Mouse (Mus musculus) forebrain, embryonic 15.5 days (tissue): Measurements from ENCODE around the gene Kcnab1. TPM values are rescaled to one million over a fixed set of nuclear protein-coding genes. Genes with fewer than 3 reads are reported as not detected.

Experiments
- ATAC-seq: fragments of 200-750 bp; cut with Nextera tagmentation; replicated peaks from 2 replicates; pipeline ENCODE4 v1.8.0; 2017; ENCODE audit warnings: mild to moderate bottlenecking, moderate TSS enrichment, moderate library complexity
- H3K27ac ChIP-seq: fragments of 300-500 bp; sonication (generic); replicated peaks from 2 replicates; pipeline ENCODE4 v1.5.1; 2015; ENCODE audit warnings: mild to moderate bottlenecking, inconsistent platforms
- H3K27me3 ChIP-seq: fragments of 300-500 bp; sonication (generic); 2 replicates; pipeline ENCODE4 v1.6.1; 2015; ENCODE audit warnings: inconsistent platforms
- H3K36me3 ChIP-seq: fragments of 300-500 bp; sonication (generic); 2 replicates; pipeline ENCODE4 v1.6.1; 2015; ENCODE audit warnings: mild to moderate bottlenecking, inconsistent platforms
- H3K4me1 ChIP-seq: fragments of 300-500 bp; sonication (generic); 2 replicates; pipeline ENCODE4 v1.6.1; 2015; ENCODE audit warnings: inconsistent platforms
- H3K4me2 ChIP-seq: fragments of 300-500 bp; sonication (generic); replicated peaks from 2 replicates; pipeline ENCODE4 v1.6.1; 2015; ENCODE audit warnings: mild to moderate bottlenecking, inconsistent platforms
- H3K4me3 ChIP-seq: fragments of 300-500 bp; sonication (generic); 2 replicates; pipeline ENCODE4 v1.5.1; 2015; ENCODE audit warnings: mild to moderate bottlenecking, inconsistent platforms
- H3K9ac ChIP-seq: fragments of 300-500 bp; sonication (generic); replicated peaks from 2 replicates; pipeline ENCODE4 v1.6.1; 2015; ENCODE audit warnings: mild to moderate bottlenecking, inconsistent platforms
- H3K9me3 ChIP-seq: fragments of 300-500 bp; sonication (generic); 2 replicates; pipeline ENCODE4 v1.6.1; 2016; ENCODE audit warnings: inconsistent platforms
- WGBS: fragments of 180-500 bp; shearing (Covaris S2); methylation state at CpG from one replicate; pipeline ENCODE4 v1.1.7; 2015; ENCODE audit warnings: mixed read lengths; 5-methylcytosine and 5-hydroxymethylcytosine counted together
- polyA plus RNA-seq: library from polyadenylated mRNA; unstranded; fragments of >200 nt; fragmentation: Nextera tagmentation; extraction: Ambion mirVana; gene quantifications from 2 replicates; pipeline ENCODE4 v1.2.1, GENCODE M21; 2015

The Kcnab1 gene
- 6.5 TPM in 2 replicates for polyA plus RNA-seq

DNA sequence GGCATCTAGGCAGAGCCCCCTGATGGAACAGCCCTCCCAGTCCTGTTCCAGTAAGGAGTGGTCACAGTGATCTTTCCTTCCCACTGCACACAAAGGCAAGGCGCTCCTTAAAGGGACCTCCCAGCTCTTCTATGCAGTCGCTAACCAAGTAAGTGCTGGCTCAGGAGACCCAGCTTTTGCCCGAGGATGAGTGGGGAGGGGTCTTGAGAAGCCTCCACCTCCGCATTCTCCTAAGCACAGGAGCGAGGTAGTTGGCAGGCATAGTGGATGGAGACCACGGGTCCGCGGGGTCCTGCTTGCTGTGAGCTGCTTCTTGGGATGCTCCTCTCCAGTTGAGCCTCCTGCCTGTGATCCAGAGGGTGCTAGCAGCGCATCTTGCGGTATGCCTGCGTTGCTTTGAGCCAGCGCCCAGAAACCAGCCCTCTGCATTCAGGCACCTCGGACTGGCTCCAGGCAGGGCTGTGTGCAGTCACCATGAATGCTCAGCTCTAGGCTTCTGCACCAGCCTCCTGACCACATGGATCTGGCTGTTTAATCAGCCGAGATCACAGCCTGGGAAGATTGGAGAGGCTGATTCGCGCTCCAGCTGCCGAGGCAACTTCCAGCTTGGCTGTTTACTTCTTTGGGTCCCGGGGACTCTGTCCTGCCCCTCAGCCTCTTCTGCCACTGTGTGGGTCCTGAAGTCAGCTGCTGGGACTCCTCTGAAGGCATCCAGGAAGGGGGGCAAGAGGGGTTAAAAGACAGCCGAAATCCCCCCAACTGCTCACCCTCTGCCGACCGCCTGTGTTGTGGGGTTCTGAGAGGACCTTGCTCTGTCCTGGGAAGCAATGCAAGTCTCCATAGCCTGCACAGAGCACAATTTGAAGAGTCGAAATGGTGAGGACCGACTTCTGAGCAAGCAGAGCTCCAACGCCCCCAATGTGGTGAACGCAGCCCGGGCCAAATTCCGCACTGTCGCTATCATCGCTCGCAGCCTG is at the start of gene Kcnab1:
Kcnab1 (plus strand) TSS at position 440 of the 977 bp plus-strand sequence.
- H3K36me3 ChIP-seq: no peaks in the 10 kb centered on the region
- under 1% methylated on average over 30 of the region's 30 CpGs for WGBS
- peak within 1 kb of the TSS; percentile 82 for H3K4me2 ChIP-seq
- ATAC-seq: peak; percentile 88
- no peak within 1 kb of the TSS for H3K27ac ChIP-seq
- peak within 1 kb of the TSS; percentile 54 for H3K9ac ChIP-seq
- H3K9me3 ChIP-seq: no peaks in the 10 kb centered on the region
- H3K4me1 ChIP-seq: peaks cover 19% of the 10 kb centered on the region
- peak within 1 kb of the TSS; percentile 47 for H3K4me3 ChIP-seq
- H3K27me3 ChIP-seq: 0 out of 2 replicates have a peak, but pooled peaks cover 4% of the 10 kb centered on the region

DNA sequence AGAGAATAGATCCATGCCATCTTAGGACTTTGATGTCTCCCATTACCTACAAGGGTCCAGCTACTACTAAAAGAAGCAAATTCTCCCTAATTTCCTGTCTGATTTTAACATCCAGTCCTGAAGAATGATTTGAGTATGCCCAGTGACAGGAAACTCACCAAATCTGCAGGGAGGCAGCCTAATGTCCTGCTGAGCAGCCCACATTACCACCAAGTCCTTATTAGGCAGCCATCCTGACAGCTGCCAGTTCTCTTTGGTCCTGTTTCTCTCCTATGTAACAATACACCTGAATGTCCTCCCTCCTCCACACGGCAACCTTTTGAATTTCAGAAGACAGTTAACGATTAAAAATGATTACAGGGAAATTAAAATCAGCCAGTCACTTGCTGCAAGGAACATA is 20.9 kb upstream of the Kcnab1 start:
- no peak overlapping the region for H3K9ac ChIP-seq
- H3K4me3 ChIP-seq: no peak overlapping the region

DNA sequence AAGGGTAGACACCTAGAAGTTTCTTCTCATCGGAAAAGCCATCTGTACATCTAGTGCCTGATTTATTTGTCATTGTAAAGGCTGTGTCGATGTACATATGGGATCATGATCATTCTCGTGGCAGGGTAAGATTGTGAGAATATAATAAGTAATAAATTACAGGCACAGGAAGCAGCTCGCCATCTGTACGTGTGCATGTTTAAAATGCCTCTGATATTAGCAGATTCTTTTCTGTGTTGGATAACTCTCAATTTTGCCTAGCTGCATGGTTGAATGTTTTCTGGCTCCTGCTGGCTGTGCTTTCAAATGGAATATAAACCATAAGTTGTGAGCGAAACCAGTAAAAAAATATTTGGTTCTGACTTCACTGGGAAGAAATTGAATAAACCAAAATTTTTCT is 5.1 kb upstream of the Kcnab1 start:
- Histone ChIP-seq H3K4me2 (no peak overlapping the region), H3K9me3 (no peaks in the 10 kb centered on the region), H3K4me1 (peaks cover 8% of the 10 kb centered on the region), H3K36me3 (no peaks in the 10 kb centered on the region), H3K9ac (no peak overlapping the region), H3K27me3 (0 out of 2 replicates have a peak, but pooled peaks cover 4% of the 10 kb centered on the region), H3K4me3 (no peak overlapping the region), H3K27ac (no peak overlapping the region)
- ATAC-seq: peak; percentile 17; the same call in 1 of the 2 replicates
- 57% methylated on average over 6 of the region's 6 CpGs for WGBS

More for the DNA sequence above, 20.9 kb upstream of the Kcnab1 start:
- ATAC-seq: no peak
- Histone ChIP-seq H3K27me3 (no peaks in the 10 kb centered on the region), H3K4me2 (no peak overlapping the region), H3K9me3 (no peaks in the 10 kb centered on the region), H3K4me1 (no peaks in the 10 kb centered on the region), H3K27ac (no peak overlapping the region), H3K36me3 (no peaks in the 10 kb centered on the region)
- 58% methylated on average over 2 of the region's 2 CpGs for WGBS

DNA sequence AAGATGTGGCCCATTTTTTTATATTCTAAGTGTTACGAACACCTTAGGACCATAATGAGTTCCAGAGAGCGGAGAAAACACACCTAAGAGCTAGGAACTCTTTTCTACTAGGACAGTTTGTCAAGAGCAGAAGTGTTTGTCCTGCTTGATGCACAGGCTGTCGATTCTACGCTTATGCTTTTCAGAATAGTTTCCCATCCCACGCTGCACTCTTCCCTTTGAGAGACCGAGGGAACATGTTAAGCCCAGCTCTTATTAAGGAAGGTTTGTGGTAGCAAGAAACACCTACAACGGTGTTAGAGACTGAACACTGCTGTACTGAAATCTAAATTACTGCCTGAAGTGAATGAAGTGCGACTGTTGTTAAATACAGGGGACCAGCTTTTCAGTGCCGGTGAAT is 1.0 kb downstream of the Kcnab1 start:
- H3K9ac ChIP-seq: no peak overlapping the region
- peak overlapping the region; percentile 82 for H3K4me2 ChIP-seq
- 67% methylated on average over 9 of the region's 9 CpGs for WGBS
- no peaks in the 10 kb centered on the region for H3K36me3 ChIP-seq
- 0 out of 2 replicates have a peak, but pooled peaks cover 4% of the 10 kb centered on the region for H3K27me3 ChIP-seq
- peaks cover 19% of the 10 kb centered on the region for H3K4me1 ChIP-seq
- H3K4me3 ChIP-seq: peak overlapping the region; percentile 47
- ATAC-seq: no peak
- H3K9me3 ChIP-seq: no peaks in the 10 kb centered on the region
- H3K27ac ChIP-seq: no peak overlapping the region

DNA sequence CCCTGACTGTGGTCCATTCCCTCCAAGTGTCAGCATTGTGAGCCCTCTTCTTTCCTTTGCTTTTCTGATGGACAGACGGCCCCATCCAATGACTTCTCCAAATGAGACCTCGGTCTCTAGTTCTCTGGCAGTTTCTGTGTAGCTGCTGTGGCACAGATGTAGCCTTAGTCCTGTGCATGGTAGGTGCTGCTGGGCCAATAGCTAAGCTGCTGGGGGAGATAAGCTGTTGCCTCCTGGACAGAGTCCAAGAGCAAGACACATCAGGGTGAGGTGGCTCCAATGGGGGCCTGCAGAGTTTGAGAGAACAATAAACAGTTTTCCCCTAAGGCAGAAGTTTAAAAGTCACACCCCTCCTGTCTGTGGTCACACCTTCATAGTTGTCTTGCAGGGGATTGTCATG is 2.0 kb downstream of the Kcnab1 start:
- no peaks in the 10 kb centered on the region for H3K9me3 ChIP-seq
- WGBS: 90% methylated on average over 2 of the region's 2 CpGs
- peaks cover 19% of the 10 kb centered on the region for H3K4me1 ChIP-seq
- no peak overlapping the region for H3K27ac ChIP-seq
- H3K9ac ChIP-seq: no peak overlapping the region
- no peak overlapping the region for H3K4me3 ChIP-seq
- ATAC-seq: no peak
- peak overlapping the region; percentile 10; the same call in 1 of the 2 replicates for H3K4me2 ChIP-seq
- H3K36me3 ChIP-seq: no peaks in the 10 kb centered on the region
- 0 out of 2 replicates have a peak, but pooled peaks cover 4% of the 10 kb centered on the region for H3K27me3 ChIP-seq

DNA sequence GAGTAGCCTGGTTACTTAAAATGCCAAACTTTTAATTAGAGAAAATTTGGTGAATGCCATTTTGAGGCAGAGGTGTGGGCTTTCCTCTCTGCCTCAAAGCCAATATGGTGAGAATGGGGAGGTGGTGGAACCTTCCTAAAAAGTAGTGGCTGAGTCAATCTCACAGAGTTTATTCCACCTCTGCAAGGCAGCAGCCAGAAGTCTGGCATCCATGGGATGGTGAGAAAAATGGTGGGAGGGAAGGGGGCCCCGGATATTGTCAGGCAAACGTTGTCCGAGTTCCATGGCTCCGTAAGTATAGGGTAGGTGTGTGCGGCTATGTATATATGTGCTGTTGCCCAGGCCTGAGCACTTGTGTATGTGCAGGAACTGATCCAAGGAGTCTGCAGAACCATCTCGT is 6.0 kb downstream of the Kcnab1 start:
- no peak overlapping the region for H3K9ac ChIP-seq
- ATAC-seq: no peak
- WGBS: 93% methylated on average over 6 of the region's 6 CpGs
- no peak overlapping the region for H3K4me3 ChIP-seq
- no peaks in the 10 kb centered on the region for H3K9me3 ChIP-seq
- H3K36me3 ChIP-seq: no peaks in the 10 kb centered on the region
- H3K4me2 ChIP-seq: no peak overlapping the region
- H3K27ac ChIP-seq: no peak overlapping the region
- no peaks in the 10 kb centered on the region for H3K27me3 ChIP-seq
- peaks cover under 1% of the 10 kb centered on the region; the same call in 1 of the 2 replicates for H3K4me1 ChIP-seq

DNA sequence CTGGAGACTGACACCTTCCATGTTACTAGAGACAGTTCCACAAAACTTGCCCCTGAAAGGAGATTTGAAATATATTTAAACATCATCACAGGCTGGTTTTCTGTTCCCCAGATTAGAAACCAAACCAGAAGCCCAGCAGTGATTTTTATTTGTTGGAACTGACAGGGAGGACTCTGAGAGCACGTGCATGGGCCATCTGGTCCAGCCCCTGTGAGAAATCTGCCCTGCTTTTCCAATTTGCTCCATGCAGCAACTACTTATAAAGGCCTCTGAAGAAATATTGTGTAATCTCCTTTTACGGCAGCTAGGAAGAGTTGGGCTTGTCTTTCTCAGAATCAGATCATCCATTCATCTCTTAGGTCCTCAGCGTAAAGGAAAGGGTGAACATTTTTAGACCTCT is 7.8 kb downstream of the Kcnab1 start:
- H3K9ac ChIP-seq: no peak overlapping the region
- H3K9me3 ChIP-seq: no peaks in the 10 kb centered on the region
- ATAC-seq: no peak
- no peaks in the 10 kb centered on the region for H3K36me3 ChIP-seq
- H3K27me3 ChIP-seq: no peaks in the 10 kb centered on the region
- no peaks in the 10 kb centered on the region for H3K4me1 ChIP-seq
- WGBS: 88% methylated on average over 3 of the region's 3 CpGs
- no peak overlapping the region for H3K27ac ChIP-seq
- H3K4me2 ChIP-seq: no peak overlapping the region
- H3K4me3 ChIP-seq: no peak overlapping the region

DNA sequence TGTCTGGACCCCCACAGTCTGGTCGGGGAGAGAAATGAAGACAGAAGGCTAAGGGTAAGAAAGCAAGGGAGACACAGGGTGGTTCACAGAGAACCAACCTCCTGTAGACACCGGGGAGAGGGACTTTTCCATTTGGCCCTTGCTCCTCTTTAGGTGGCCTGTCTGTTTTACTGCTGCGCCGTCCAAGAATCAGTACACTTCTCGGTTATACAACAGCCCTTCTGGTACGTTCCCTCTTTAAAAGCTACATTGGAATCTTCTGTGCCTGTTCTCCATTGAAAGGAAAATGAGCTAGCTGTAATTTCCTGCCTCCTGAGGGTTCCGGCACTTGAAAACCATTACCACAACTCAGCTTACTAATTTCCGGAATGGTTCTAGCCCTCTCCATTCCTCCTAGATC is 8.2 kb downstream of the Kcnab1 start:
- Histone ChIP-seq H3K4me1 (no peaks in the 10 kb centered on the region), H3K27ac (no peak overlapping the region), H3K4me2 (no peak overlapping the region), H3K4me3 (no peak overlapping the region), H3K27me3 (no peaks in the 10 kb centered on the region), H3K9me3 (no peaks in the 10 kb centered on the region), H3K36me3 (no peaks in the 10 kb centered on the region), H3K9ac (no peak overlapping the region)
- no peak for ATAC-seq
- WGBS: 83% methylated on average over 8 of the region's 8 CpGs

DNA sequence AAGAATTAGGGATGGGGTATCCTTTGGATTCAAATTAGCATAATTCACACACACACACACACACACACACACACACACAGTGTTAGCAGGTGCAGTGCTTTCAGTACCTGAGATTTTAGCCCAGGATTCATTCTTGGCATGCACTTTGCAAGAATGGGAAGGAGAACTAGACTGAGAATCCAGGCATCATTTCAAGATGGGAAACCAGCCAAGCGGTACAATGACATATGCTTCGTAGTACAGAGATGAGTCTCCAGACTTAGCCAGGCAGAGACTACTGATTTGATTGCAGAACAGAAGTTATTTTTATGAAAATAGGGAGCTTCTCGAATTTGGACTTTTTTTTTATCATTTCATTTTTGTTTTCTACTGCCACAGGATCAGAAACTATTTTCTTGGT is 15.8 kb downstream of the Kcnab1 start:
- Histone ChIP-seq H3K27ac (no peak overlapping the region), H3K4me1 (no peaks in the 10 kb centered on the region), H3K36me3 (no peaks in the 10 kb centered on the region), H3K27me3 (no peaks in the 10 kb centered on the region), H3K9me3 (no peaks in the 10 kb centered on the region), H3K9ac (no peak overlapping the region), H3K4me2 (no peak overlapping the region), H3K4me3 (no peak overlapping the region)
- ATAC-seq: peak; percentile 81
- WGBS: 62% methylated on average over 3 of the region's 3 CpGs

DNA sequence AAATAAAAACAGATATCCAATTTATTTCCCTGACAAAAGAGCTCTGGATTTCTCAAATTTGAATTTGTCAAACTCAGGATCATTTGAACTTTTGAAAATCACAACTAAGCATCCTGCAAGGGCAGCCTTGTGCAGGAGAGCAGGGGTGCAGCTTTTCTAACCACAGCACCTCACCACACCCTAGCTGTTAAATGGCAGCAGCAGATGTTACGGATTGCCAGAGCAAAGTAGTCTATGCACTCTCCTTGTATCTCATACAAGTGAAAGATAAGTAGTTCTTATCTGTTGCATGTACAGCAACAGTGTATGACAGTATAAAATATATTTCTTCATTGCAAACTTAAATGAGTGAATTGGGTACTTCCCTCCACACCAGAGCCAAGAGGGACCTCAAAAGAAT is 20.4 kb downstream of the Kcnab1 start:
- Histone ChIP-seq H3K27ac (no peak overlapping the region), H3K27me3 (no peaks in the 10 kb centered on the region), H3K9ac (no peak overlapping the region), H3K4me3 (no peak overlapping the region), H3K9me3 (no peaks in the 10 kb centered on the region), H3K4me1 (no peaks in the 10 kb centered on the region), H3K36me3 (no peaks in the 10 kb centered on the region), H3K4me2 (no peak overlapping the region)
- WGBS: 96% methylated on average over 1 of the region's 1 CpGs
- no peak for ATAC-seq

DNA sequence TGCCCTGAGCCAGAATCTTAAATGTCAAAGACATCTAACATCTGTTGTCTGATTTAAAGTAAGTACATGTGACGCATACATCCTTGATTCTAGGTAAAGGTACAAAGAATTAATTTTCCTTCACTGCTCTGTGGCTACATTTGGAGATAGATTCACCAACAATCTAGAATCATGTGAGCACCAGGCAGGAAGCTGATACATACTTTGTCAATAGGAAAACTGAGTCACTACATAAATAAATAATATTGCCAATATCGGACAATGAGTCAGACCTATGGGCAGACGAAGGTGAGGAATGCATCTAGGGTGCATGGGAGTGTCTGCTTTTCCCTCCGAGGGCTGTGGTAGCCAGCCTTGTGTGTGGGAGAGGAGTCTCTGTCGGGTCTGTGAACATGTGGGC is 25.7 kb downstream of the Kcnab1 start:
- Histone ChIP-seq H3K4me2 (no peak overlapping the region), H3K27ac (no peak overlapping the region), H3K4me3 (no peak overlapping the region), H3K9me3 (no peaks in the 10 kb centered on the region), H3K4me1 (no peaks in the 10 kb centered on the region), H3K9ac (no peak overlapping the region), H3K27me3 (no peaks in the 10 kb centered on the region), H3K36me3 (no peaks in the 10 kb centered on the region)
- WGBS: 83% methylated on average over 5 of the region's 5 CpGs
- ATAC-seq: no peak

DNA sequence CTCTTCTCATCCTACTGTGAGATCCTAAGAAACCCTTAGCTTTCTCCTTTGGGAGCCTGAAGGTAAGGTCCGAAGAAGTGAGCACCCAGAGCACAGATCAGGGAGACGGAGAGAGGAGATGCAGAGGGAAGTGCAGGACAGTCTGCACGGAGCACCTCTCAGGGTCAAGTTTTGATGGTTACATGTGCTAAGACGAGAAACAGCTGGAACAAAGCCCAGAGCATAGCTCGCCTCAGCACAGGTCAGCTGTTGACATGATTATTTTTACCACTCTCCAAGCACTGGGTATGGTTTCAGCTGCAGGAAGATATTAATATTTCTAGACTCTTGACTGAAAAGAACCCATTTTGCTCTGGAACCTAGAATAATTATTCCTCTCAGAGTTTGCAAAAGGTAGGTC is 27.7 kb downstream of the Kcnab1 start:
- no peak for ATAC-seq
- Histone ChIP-seq H3K9ac (no peak overlapping the region), H3K4me2 (no peak overlapping the region), H3K4me3 (no peak overlapping the region), H3K9me3 (no peaks in the 10 kb centered on the region), H3K36me3 (no peaks in the 10 kb centered on the region), H3K4me1 (no peaks in the 10 kb centered on the region), H3K27ac (no peak overlapping the region), H3K27me3 (no peaks in the 10 kb centered on the region)
- WGBS: 89% methylated on average over 5 of the region's 5 CpGs
